Mouse (Mus musculus) CH12.LX (cell line): ENCODE data around the gene Cited4. TPM values are rescaled to one million over a fixed set of nuclear protein-coding genes. Genes with fewer than 3 reads are reported as not detected.

Source experiments
- DNase-seq: peaks from one replicate; pipeline ENCODE4 v3.0.0-alpha.2; 2013; ENCODE audit errors: extremely low read depth
- H3K27ac ChIP-seq: 2 replicates; pipeline ENCODE4 v1.5.1; 2012; ENCODE audit warnings: low read depth, mild to moderate bottlenecking, control low read depth, moderate library complexity; ENCODE audit not compliant: insufficient read depth
- H3K27me3 ChIP-seq: replicated peaks from 2 replicates; pipeline ENCODE3; 2012; ENCODE audit warnings: inconsistent platforms
- H3K36me3 ChIP-seq, 2 experiments: replicated peaks in 1 of 2; 2 replicates each; pipeline versions ENCODE3 to v1.6.1; 2012; ENCODE audit warnings: inconsistent platforms in 1 of 2, low read length in 1 of 2, mild to moderate bottlenecking in 1 of 2, mixed read lengths in 1 of 2, moderate library complexity in 1 of 2; ENCODE audit not compliant: control insufficient read depth in 1 of 2, insufficient read depth in 1 of 2
- H3K4me1 ChIP-seq, 2 experiments: 2 replicates each; pipeline ENCODE4 v1.6.1; 2012; ENCODE audit warnings: inconsistent platforms in 1 of 2, moderate library complexity in 1 of 2; ENCODE audit not compliant: insufficient read depth in 2 of 2, control insufficient read depth in 1 of 2
- H3K4me2 ChIP-seq: 2 replicates; pipeline ENCODE4 v1.6.1; 2012; ENCODE audit warnings: low read depth, mild to moderate bottlenecking, control low read depth; ENCODE audit not compliant: poor library complexity, insufficient read depth, severe bottlenecking
- H3K4me3 ChIP-seq, 3 experiments: fragments of 150-350 bp in 1 of 3; sonication (generic) in 1 of 3; replicated peaks in 1 of 3; 2 replicates each; pipeline versions ENCODE3 to v1.5.1; 2011 to 2012; ENCODE audit warnings: low read depth in 2 of 3, low read length in 2 of 3, mild to moderate bottlenecking in 2 of 3, moderate library complexity in 2 of 3, control low read depth in 1 of 3, improper control_type of control experiment in 1 of 3, inconsistent platforms in 1 of 3, mixed read lengths in 1 of 3; ENCODE audit not compliant: poor library complexity in 1 of 3
- H3K79me2 ChIP-seq: replicated peaks from 2 replicates; pipeline ENCODE4 v1.6.1; 2012; ENCODE audit warnings: mild to moderate bottlenecking, moderate library complexity; ENCODE audit not compliant: control insufficient read depth, poor library complexity, insufficient read depth, severe bottlenecking; ENCODE audit errors: extremely low read depth
- H3K9ac ChIP-seq: 2 replicates; pipeline ENCODE4 v1.6.1; 2012; ENCODE audit warnings: low read depth, mild to moderate bottlenecking, control low read depth, moderate library complexity; ENCODE audit not compliant: insufficient read depth
- H3K9me3 ChIP-seq: replicated peaks from 2 replicates; pipeline ENCODE3; 2012; ENCODE audit warnings: low read length, inconsistent platforms, mixed read lengths
- BHLHE40 ChIP-seq: IDR thresholded peaks from 2 replicates; pipeline ENCODE4 v1.6.1; 2011; ENCODE audit warnings: mild to moderate bottlenecking, low read depth, low read length, improper control_type of control experiment
- CHD1 ChIP-seq: IDR thresholded peaks from 2 replicates; pipeline ENCODE4 v1.6.1; 2012; ENCODE audit warnings: low read depth, low read length, improper control_type of control experiment, inconsistent platforms
- CHD2 ChIP-seq: IDR thresholded peaks from 2 replicates; pipeline ENCODE4 v1.6.1; 2011; ENCODE audit warnings: low read length, improper control_type of control experiment
- CTCF ChIP-seq, 2 experiments: IDR thresholded peaks in 1 of 2; conservative IDR thresholded peaks in 1 of 2; 2 replicates each; pipeline ENCODE4 v1.5.1; 2011 to 2012; ENCODE audit warnings: low read depth in 2 of 2, low read length in 2 of 2, improper control_type of control experiment in 1 of 2, inconsistent platforms in 1 of 2, mild to moderate bottlenecking in 1 of 2, moderate library complexity in 1 of 2
- GABPA ChIP-seq: IDR thresholded peaks from 2 replicates; pipeline ENCODE4 v1.6.1; 2012; ENCODE audit warnings: low read depth, low read length, improper control_type of control experiment, inconsistent platforms; ENCODE audit not compliant: insufficient replicate concordance
- IRF4 ChIP-seq: IDR thresholded peaks from 2 replicates; pipeline ENCODE4 v1.6.1; 2014; ENCODE audit warnings: low read depth, mild to moderate bottlenecking, inconsistent platforms, low read length, improper control_type of control experiment
- JUND ChIP-seq: conservative IDR thresholded peaks from 2 replicates; pipeline ENCODE4 v1.6.1; 2011; ENCODE audit warnings: low read depth, low read length, improper control_type of control experiment
- KAT2A ChIP-seq: IDR thresholded peaks from 2 replicates; pipeline ENCODE4 v1.6.1; 2012; ENCODE audit warnings: low read length, improper control_type of control experiment, inconsistent platforms; ENCODE audit not compliant: insufficient replicate concordance
- MAZ ChIP-seq: IDR thresholded peaks from 2 replicates; pipeline ENCODE4 v1.6.1; 2012; ENCODE audit warnings: low read depth, mild to moderate bottlenecking, inconsistent platforms, low read length, improper control_type of control experiment, moderate library complexity
- MEF2A ChIP-seq: IDR thresholded peaks from 2 replicates; pipeline ENCODE4 v1.6.1; 2014; ENCODE audit warnings: low read depth, mild to moderate bottlenecking, inconsistent platforms, low read length, improper control_type of control experiment, borderline replicate concordance
- MYC ChIP-seq: IDR thresholded peaks from 2 replicates; pipeline ENCODE4 v1.6.1; 2011; ENCODE audit warnings: low read depth, mild to moderate bottlenecking, improper control_type of control experiment, low read length
- NELFE ChIP-seq: IDR thresholded peaks from 2 replicates; pipeline ENCODE4 v1.6.1; 2011; ENCODE audit warnings: low read depth, low read length, improper control_type of control experiment
- PAX5 ChIP-seq: IDR thresholded peaks from 2 replicates; pipeline ENCODE4 v1.6.1; 2012; ENCODE audit warnings: low read length, inconsistent platforms, mixed read lengths
- POLR2A ChIP-seq: IDR thresholded peaks from 2 replicates; pipeline ENCODE4 v1.6.1; 2011; ENCODE audit warnings: low read depth, mild to moderate bottlenecking, improper control_type of control experiment, low read length
- POLR2AphosphoS2 ChIP-seq: IDR thresholded peaks from 2 replicates; pipeline ENCODE4 v1.6.1; 2011; ENCODE audit warnings: low read depth, low read length, improper control_type of control experiment
- RCOR1 ChIP-seq: conservative IDR thresholded peaks from 2 replicates; pipeline ENCODE4 v1.6.1; 2012; ENCODE audit warnings: low read depth, mild to moderate bottlenecking, inconsistent platforms, low read length, improper control_type of control experiment
- SIN3A ChIP-seq: IDR thresholded peaks from 2 replicates; pipeline ENCODE4 v1.6.1; 2012; ENCODE audit warnings: low read length, improper control_type of control experiment, inconsistent platforms
- SMC3 ChIP-seq: IDR thresholded peaks from 2 replicates; pipeline ENCODE4 v1.6.1; 2011; ENCODE audit warnings: low read depth, low read length, improper control_type of control experiment
- UBTF ChIP-seq: IDR thresholded peaks from 2 replicates; pipeline ENCODE4 v1.6.1; 2012; ENCODE audit warnings: low read depth, mild to moderate bottlenecking, inconsistent platforms, low read length, improper control_type of control experiment, moderate library complexity
- USF1 ChIP-seq: IDR thresholded peaks from 2 replicates; pipeline ENCODE4 v1.6.1; 2014; ENCODE audit warnings: low read depth, mild to moderate bottlenecking, inconsistent platforms, low read length, improper control_type of control experiment
- ZC3H11A ChIP-seq: IDR thresholded peaks from 2 replicates; pipeline ENCODE4 v1.6.1; 2012; ENCODE audit warnings: low read depth, mild to moderate bottlenecking, inconsistent platforms, low read length, improper control_type of control experiment
- ZKSCAN1 ChIP-seq: IDR thresholded peaks from 2 replicates; pipeline ENCODE4 v1.6.1; 2012; ENCODE audit warnings: low read depth, inconsistent platforms, low read length, improper control_type of control experiment, borderline replicate concordance
- ZNF384 ChIP-seq: IDR thresholded peaks from 2 replicates; pipeline ENCODE4 v1.6.1; 2012; ENCODE audit warnings: low read depth, low read length, improper control_type of control experiment, inconsistent platforms
- dilution Hi-C: fragments of 300-500 bp; cut with MboI; formaldehyde crosslinking; loops from 2 replicates; pipeline ENCODE4 v1.14.3; 2020; ENCODE audit warnings: low sequenced_read_pairs; ENCODE audit not compliant: extremely low pct_unique_long_range_greater_than_20kb, extremely low pct_ligation_motif_present
- in situ Hi-C: fragments of 300-500 bp; cut with MboI; formaldehyde crosslinking; loops from 3 replicates; pipeline ENCODE4 v1.14.3; 2019; ENCODE audit warnings: low sequenced_read_pairs, low pct_ligation_motif_present, low pct_unique_long_range_greater_than_20kb, mixed read lengths
- polyA plus RNA-seq: library from polyadenylated mRNA; unstranded; fragments of >175 nt; gene quantifications from 2 replicates; pipeline ENCODE4 v1.2.1, GENCODE M21; 2012; ENCODE audit warnings: low read depth; ENCODE audit not compliant: insufficient read length
- total RNA-seq, 2 experiments: library from RNA; depleted of rRNA; stranded (reverse); fragments of 300-350 nt in 1 of 2; fragments of >200 nt in 1 of 2; gene quantifications; 2 replicates each; pipeline ENCODE4 v1.2.3; 2012 to 2014

Gene Cited4
- total and polyA plus RNA-seq, 3 experiments, result 0.25 to 0.36 TPM; not detected in 1

DNA sequence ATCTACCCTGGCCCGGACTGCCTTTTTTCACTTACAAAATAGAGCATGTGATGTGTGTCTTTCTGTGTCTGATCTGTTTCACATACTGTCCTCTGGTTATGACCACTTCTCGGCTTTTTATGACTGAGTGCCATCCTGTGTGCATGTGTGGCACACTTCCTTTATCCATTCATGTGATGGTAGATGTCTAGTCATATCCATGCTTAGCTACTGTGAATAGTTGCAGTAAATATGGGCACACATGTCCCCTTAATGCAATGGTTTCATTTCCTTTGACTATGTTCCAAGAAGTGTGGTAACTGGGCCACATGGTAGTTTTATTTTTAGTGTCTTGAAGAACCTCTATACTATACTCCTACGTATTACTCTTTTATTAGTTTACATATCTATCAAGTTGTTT lies 22.5 kb upstream of the Cited4 start:
- Histone ChIP-seq H3K79me2 (no peaks in the 10 kb centered on the region), H3K4me1 (no peaks in the 10 kb centered on the region), H3K27me3 (no peaks in the 10 kb centered on the region), H3K9me3 (no peaks in the 10 kb centered on the region), H3K4me2 (no peak overlapping the region), H3K4me3 (no peak overlapping the region), H3K27ac (no peak overlapping the region), H3K36me3 (no peaks in the 10 kb centered on the region), H3K9ac (no peak overlapping the region)
- TF ChIP-seq ZKSCAN1, result no peak
- TF ChIP-seq IRF4, result no peak
- TF ChIP-seq SIN3A, result no peak
- TF ChIP-seq SMC3, result no peak
- TF ChIP-seq GABPA, result no peak
- no peak for TF ChIP-seq UBTF
- TF ChIP-seq CHD2, result no peak
- TF ChIP-seq MEF2A, result no peak
- TF ChIP-seq POLR2A, result no peak
- TF ChIP-seq RCOR1, result no peak
- TF ChIP-seq MYC, result no peak
- TF ChIP-seq KAT2A, result no peak
- no peak for TF ChIP-seq ZNF384
- TF ChIP-seq PAX5, result no peak
- TF ChIP-seq NELFE, result no peak
- TF ChIP-seq CTCF (conservative IDR thresholded peaks at IDR 0.05 in 1 of 2, IDR thresholded peaks at IDR 0.05 in 1 of 2; ENCODE audit: low read depth in 2 of 2, low read length in 2 of 2), result no peak
- TF ChIP-seq ZC3H11A, result no peak
- TF ChIP-seq BHLHE40, result no peak
- no peak for TF ChIP-seq MAZ
- in situ Hi-C loops, result no loop called here
- dilution Hi-C loops, result no loop called here
- DNase-seq, result no peak

DNA sequence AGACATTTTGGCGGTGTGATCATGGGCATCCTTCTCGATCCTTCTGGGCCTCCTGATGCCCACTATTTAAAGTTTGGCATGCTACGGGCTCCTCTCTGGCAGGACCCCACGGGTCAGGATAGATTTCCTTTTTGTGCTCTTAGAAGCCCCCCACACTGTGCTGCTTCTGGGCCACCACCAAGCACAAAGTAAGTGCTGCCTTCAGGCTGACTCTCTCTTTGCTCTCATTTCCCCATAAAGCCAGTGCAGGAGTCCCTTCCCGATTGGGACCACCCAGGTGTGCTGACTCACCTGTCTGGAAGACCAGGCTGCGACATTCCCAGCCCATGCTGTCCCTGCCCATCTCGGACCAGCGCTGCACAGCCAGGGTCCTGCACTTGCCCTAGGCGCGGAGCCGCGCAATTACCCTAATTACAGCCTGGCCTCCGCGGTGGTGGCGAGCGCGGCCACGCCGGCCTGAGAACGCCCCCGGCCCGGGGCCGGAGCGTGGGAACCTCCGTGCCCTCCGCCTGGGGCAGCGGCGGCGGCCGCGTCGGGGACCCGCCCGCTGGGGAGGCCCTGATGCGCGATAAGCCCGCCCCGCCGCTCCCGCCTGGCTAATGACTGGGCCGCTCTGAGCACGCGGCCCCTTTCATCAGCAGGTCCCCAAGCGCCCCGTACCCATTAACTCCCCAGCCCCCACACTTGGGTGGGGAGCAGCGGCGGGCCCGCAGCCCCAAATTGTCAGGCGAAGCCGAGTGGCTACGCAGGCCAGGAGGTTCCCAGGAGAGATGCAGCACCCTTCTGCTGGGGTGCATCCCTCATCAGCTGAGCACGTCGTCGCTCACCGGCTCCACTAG lies 16.8 kb upstream of the Cited4 start:
- Histone ChIP-seq H3K4me2 (no peak overlapping the region), H3K27ac (no peak overlapping the region), H3K4me1 (no peaks in the 10 kb centered on the region), H3K9me3 (no peaks in the 10 kb centered on the region), H3K27me3 (peaks cover 6% of the 10 kb centered on the region), H3K79me2 (no peaks in the 10 kb centered on the region), H3K4me3 (no peak overlapping the region), H3K9ac (no peak overlapping the region), H3K36me3 (no peaks in the 10 kb centered on the region)
- dilution Hi-C loops, result no loop called here
- TF ChIP-seq NELFE (no peak), POLR2AphosphoS2 (no peak), RCOR1 (no peak), ZKSCAN1 (no peak), IRF4 (no peak), SMC3 (no peak), MAZ (no peak), ZC3H11A (no peak), CHD1 (no peak), JUND (no peak), CHD2 (no peak), PAX5 (no peak), MYC (no peak), USF1 (no peak)
- no peak for DNase-seq
- in situ Hi-C loops, result no loop called here
